Mouse (Mus musculus) spleen, adult 2 months (tissue): ENCODE data around the gene Mgea5. TPM values are rescaled to one million over a fixed set of nuclear protein-coding genes. Genes with fewer than 3 reads are reported as not detected.

Source experiments
- DNase-seq, 2 experiments: peaks; one replicate each; pipeline versions ENCODE4 v3.0.0 to v3.0.0-alpha.2; 2012 to 2021; ENCODE audit warnings: low spot score in 2 of 2, low read depth in 1 of 2
- H3K27ac ChIP-seq: fragments of 200-500 bp; 2 replicates; pipeline ENCODE4 v1.5.1; 2012; ENCODE audit warnings: low read length, inconsistent platforms; ENCODE audit not compliant: insufficient read depth
- H3K27me3 ChIP-seq: fragments of 200-500 bp; 2 replicates; pipeline ENCODE4 v1.6.1; 2012; ENCODE audit warnings: mild to moderate bottlenecking, moderate library complexity, low read length, inconsistent platforms; ENCODE audit not compliant: control insufficient read depth, insufficient read depth
- H3K36me3 ChIP-seq: fragments of 200-500 bp; 2 replicates; pipeline ENCODE4 v1.6.1; 2012; ENCODE audit warnings: mild to moderate bottlenecking, low read length, inconsistent platforms; ENCODE audit not compliant: control insufficient read depth, insufficient read depth
- H3K4me1 ChIP-seq: fragments of 200-500 bp; 2 replicates; pipeline ENCODE4 v1.6.1; 2011; ENCODE audit warnings: inconsistent platforms; ENCODE audit not compliant: control insufficient read depth, insufficient read depth, insufficient read length
- H3K4me3 ChIP-seq: fragments of 200-500 bp; 2 replicates; pipeline ENCODE4 v1.5.1; 2011; ENCODE audit warnings: mild to moderate bottlenecking, inconsistent platforms; ENCODE audit not compliant: insufficient read depth, insufficient read length; ENCODE audit errors: extremely low read depth
- CTCF ChIP-seq: fragments of 200-500 bp; IDR thresholded peaks from 2 replicates; pipeline ENCODE4 v1.5.1; 2011; ENCODE audit warnings: mild to moderate bottlenecking, inconsistent platforms; ENCODE audit not compliant: insufficient read depth, insufficient read length, insufficient replicate concordance; ENCODE audit errors: extremely low read depth
- POLR2A ChIP-seq: fragments of 200-500 bp; IDR thresholded peaks from 2 replicates; pipeline ENCODE4 v1.6.1; 2011; ENCODE audit warnings: low read depth, low read length, inconsistent platforms
- WGBS: fragments of 180-500 bp; shearing (Covaris S2); methylation state at CpG from one replicate; pipeline ENCODE4 v1.1.7; 2018; 5-methylcytosine and 5-hydroxymethylcytosine counted together
- polyA plus RNA-seq: library from polyadenylated mRNA; depleted of rRNA; stranded (reverse); fragments of >200 nt; gene quantifications from 2 replicates; pipeline ENCODE4 v1.2.3, GENCODE M21; 2012

The Mgea5 gene
- polyA plus RNA-seq, 1 experiment = 21.1 TPM

- 93% methylated on average over 10 of the region's 10 CpGs for WGBS
- peaks cover 24% of the 10 kb centered on the region for H3K27me3 ChIP-seq
- H3K27ac ChIP-seq = no peak overlapping the region
- H3K4me1 ChIP-seq = peaks cover 7% of the 10 kb centered on the region; the same call in 1 of the 2 replicates
- H3K4me3 ChIP-seq = no peak overlapping the region
- no peak for DNase-seq
- no peaks in the 10 kb centered on the region for H3K36me3 ChIP-seq
- TF ChIP-seq POLR2A (no peak), CTCF (no peak)
These were observed 45.7 kb downstream of the Mgea5 start for GRCm38 (mm10) chr19:45737846-45738484.

DNA sequence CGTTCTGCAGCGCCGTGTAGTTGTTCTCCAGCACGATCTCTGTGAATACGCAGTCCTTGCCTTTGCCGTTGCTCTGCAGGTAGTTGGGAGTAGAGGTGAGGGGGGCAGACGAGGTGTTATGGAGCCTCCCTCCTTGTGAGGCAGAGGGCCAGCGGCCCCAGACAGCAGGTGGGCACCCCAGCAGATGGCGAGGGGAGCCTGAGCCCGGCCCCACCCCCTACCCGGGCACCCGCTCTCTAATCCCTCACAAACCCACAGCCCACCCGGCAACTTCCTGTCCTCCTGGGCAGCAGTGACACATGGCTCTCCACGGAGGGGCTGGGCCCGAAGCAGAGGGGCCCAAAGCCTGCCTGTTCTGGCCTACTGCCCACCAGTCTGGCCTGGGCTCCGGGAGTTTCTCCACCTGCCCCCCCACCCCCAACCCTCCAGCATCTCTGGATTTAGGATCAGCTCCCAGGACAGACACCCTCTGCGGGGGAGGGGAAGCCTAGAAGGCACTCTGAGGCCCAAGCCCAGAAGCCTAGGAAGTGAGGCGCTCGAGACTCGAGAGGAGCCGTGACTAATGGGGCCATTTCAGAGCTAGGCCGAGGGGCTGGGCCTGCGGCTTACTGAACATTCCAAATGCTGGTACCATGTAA lies 46.3 kb downstream of the Mgea5 start:
- Histone ChIP-seq H3K27ac (no peak overlapping the region), H3K4me1 (peaks cover 5% of the 10 kb centered on the region; the same call in 1 of the 2 replicates), H3K4me3 (no peak overlapping the region; the same call in 1 of the 2 replicates), H3K27me3 (peaks cover 18% of the 10 kb centered on the region), H3K36me3 (no peaks in the 10 kb centered on the region)
- no peak for DNase-seq
- 26% methylated on average over 22 of the region's 23 CpGs for WGBS
- no peak for TF ChIP-seq CTCF
- TF ChIP-seq POLR2A = no peak

- Histone ChIP-seq H3K36me3 (no peaks in the 10 kb centered on the region), H3K27me3 (peaks cover 16% of the 10 kb centered on the region), H3K4me3 (no peak overlapping the region; the same call in 1 of the 2 replicates), H3K4me1 (peaks cover 5% of the 10 kb centered on the region; the same call in 1 of the 2 replicates), H3K27ac (no peak overlapping the region)
- no peak for DNase-seq
- under 1% methylated on average over 28 of the region's 28 CpGs for WGBS
- TF ChIP-seq POLR2A = no peak
- TF ChIP-seq CTCF = no peak
These were observed 46.8 kb downstream of the Mgea5 start for GRCm38 (mm10) chr19:45736855-45737207.

DNA sequence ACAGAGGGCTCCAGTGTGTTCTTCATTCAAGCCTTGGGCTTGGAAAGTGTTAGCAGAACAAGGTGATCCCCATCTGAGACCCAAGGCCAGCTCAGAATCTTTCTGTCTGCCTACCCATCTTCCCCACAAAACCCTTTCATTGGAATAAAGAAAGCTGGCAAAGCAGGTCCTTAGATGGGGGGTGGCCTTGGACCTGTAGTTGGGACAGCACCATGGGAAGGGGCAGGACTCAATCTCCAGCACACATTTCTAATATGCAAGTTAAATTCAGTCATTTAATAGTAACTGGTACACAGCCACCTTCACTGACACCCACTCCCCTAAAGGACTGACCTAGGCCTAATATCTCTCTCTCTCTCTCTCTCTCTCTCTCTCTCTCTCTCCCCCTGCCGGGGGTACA lies 47.4 kb downstream of the Mgea5 start:
- peaks cover 5% of the 10 kb centered on the region; the same call in 1 of the 2 replicates for H3K4me1 ChIP-seq
- peaks cover 10% of the 10 kb centered on the region for H3K27me3 ChIP-seq
- no peak for DNase-seq
- H3K27ac ChIP-seq = no peak overlapping the region
- WGBS = 74% methylated on average over 1 of the region's 1 CpGs
- H3K36me3 ChIP-seq = no peaks in the 10 kb centered on the region
- no peak overlapping the region for H3K4me3 ChIP-seq
- no peak for TF ChIP-seq POLR2A
- TF ChIP-seq CTCF = no peak

GRCm38 (mm10) chr19:45734762-45735161 lies 48.9 kb downstream of the Mgea5 start:
- Histone ChIP-seq H3K4me3 (no peak overlapping the region), H3K36me3 (no peaks in the 10 kb centered on the region), H3K27me3 (peaks cover 9% of the 10 kb centered on the region), H3K4me1 (peaks cover 5% of the 10 kb centered on the region; the same call in 1 of the 2 replicates), H3K27ac (no peak overlapping the region)
- 83% methylated on average over 7 of the region's 7 CpGs for WGBS
- TF ChIP-seq POLR2A (no peak), CTCF (no peak)
- no peak for DNase-seq

DNA sequence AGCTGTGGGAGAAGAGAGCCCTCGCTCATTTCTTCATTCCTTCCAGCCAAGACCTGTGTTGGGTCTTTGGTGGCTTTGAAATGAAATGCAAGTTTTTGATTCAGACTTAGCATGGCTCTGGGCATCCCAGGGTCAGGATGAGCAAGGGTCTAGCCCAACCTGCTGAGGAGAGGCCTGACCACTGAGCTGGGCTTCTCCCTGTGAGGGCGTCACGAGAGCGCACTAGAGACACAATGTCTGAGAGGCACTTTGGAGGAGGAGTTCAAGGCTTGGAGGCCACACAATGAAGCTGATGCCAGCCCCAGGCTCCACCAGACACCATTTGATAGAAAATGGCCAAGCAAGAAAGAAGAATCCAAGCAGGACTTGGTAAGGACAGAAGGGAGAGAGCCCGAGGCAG lies 49.4 kb downstream of the Mgea5 start:
- H3K27me3 ChIP-seq = peaks cover 9% of the 10 kb centered on the region
- peaks cover 5% of the 10 kb centered on the region; the same call in 1 of the 2 replicates for H3K4me1 ChIP-seq
- no peak overlapping the region for H3K4me3 ChIP-seq
- no peaks in the 10 kb centered on the region for H3K36me3 ChIP-seq
- TF ChIP-seq POLR2A (no peak), CTCF (no peak)
- WGBS = 88% methylated on average over 5 of the region's 5 CpGs
- no peak overlapping the region for H3K27ac ChIP-seq
- no peak for DNase-seq

DNA sequence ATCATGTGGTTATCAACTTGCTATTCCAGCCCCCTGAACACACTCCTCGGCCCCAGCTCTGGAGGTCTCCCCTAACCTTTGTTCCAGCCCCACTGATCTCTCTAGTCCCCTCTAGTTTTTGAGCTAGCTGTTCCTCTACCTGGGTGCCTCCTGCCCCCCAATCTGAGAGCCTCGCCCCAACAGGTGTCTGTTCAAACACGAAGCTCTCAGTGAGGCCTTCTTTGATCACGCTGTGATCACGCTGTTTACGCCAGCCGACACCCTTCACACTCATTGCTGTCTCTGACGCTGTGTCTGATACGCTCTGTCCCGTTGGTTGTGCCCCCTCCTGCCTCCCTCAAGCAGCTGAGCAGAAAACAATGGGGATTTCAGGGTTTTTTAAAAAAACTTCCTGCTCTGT lies 50.1 kb downstream of the Mgea5 start:
- no peak for DNase-seq
- TF ChIP-seq CTCF (no peak), POLR2A (no peak)

More for the DNA sequence above, 50.1 kb downstream of the Mgea5 start:
- Histone ChIP-seq H3K27me3 (peaks cover 9% of the 10 kb centered on the region), H3K4me3 (no peak overlapping the region), H3K4me1 (peaks cover 5% of the 10 kb centered on the region; the same call in 1 of the 2 replicates), H3K36me3 (no peaks in the 10 kb centered on the region), H3K27ac (no peak overlapping the region)
- 63% methylated on average over 10 of the region's 10 CpGs for WGBS
